Mouse (Mus musculus): ENCODE results near the gene Recql5. TPM values are rescaled to one million over a fixed set of nuclear protein-coding genes. Genes with fewer than 3 reads are reported as not detected.

The Recql5 gene
- polyA plus RNA-seq, 1 experiment from 2014 or later: 21.5 TPM

- no peaks in the 10 kb centered on the region for H3K27me3 ChIP-seq (ENCODE audit: control insufficient read depth, insufficient read depth, low read length)
- H3K4me3 ChIP-seq (ENCODE audit: low read depth, low read length): no peak overlapping the region
- H3K4me1 ChIP-seq (ENCODE audit: control insufficient read depth, insufficient read depth, low read length): 0 out of 2 replicates have a peak, but pooled peaks cover 2% of the 10 kb centered on the region
- ATAC-seq (ENCODE audit: insufficient number of reproducible peaks, low FRiP score, low TSS enrichment, low read depth): no peak
- 75% methylated on average over 6 of the region's 6 CpGs for WGBS
- no peak for DNase-seq (ENCODE audit: low spot score)
- H3K9me3 ChIP-seq (ENCODE audit: control insufficient read depth, low read length): no peaks in the 10 kb centered on the region
- no peak overlapping the region for H3K9ac ChIP-seq (ENCODE audit: low read length)
- peaks cover 4% of the 10 kb centered on the region; the same call in 1 of the 2 replicates for H3K36me3 ChIP-seq (ENCODE audit: control insufficient read depth, insufficient read depth, low read length)
- no peak overlapping the region for H3K27ac ChIP-seq (replicated peaks; ENCODE audit: low read depth, low read length)
- H3K4me2 ChIP-seq (ENCODE audit: low read depth, severe bottlenecking): no peak overlapping the region
These were observed 41.1 kb downstream of the Recql5 start for GRCm38 (mm10) chr11:115892213-115892612.

DNA sequence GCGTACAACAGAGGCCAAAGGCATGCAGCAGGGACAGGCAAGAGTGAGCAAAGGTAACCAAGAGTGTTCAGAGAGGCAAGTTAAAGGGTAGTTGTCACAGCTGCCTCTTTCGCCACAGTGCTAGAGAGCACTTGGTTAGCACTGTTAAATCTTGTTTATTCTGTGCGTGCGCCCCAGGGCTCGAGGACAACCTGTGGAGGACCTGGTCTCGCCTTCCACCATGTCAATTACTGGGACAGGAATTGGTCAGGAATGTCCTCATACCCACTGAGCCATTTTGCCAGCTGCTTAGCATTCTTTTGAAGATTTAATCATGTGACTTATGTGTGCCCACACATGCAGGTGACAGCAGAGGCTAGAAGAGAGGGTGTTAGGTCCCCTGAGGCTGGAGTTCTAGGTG is 44.1 kb downstream of the Recql5 start:
- H3K36me3 ChIP-seq (ENCODE audit: control insufficient read depth, insufficient read depth, low read length): no peaks in the 10 kb centered on the region; the same call in 1 of the 2 replicates
- no peak overlapping the region for H3K4me2 ChIP-seq (ENCODE audit: low read depth, severe bottlenecking)
- ATAC-seq (ENCODE audit: insufficient number of reproducible peaks, low FRiP score, low TSS enrichment, low read depth) (no peak), DNase-seq (ENCODE audit: low spot score) (no peak)
- WGBS: 81% methylated on average over 6 of the region's 6 CpGs
- no peaks in the 10 kb centered on the region for H3K9me3 ChIP-seq (ENCODE audit: control insufficient read depth, low read length)
- no peak overlapping the region for H3K27ac ChIP-seq (replicated peaks; ENCODE audit: low read depth, low read length)
- no peaks in the 10 kb centered on the region for H3K27me3 ChIP-seq (ENCODE audit: control insufficient read depth, insufficient read depth, low read length)
- no peak overlapping the region for H3K4me3 ChIP-seq (ENCODE audit: low read depth, low read length)
- 0 out of 2 replicates have a peak, but pooled peaks cover 2% of the 10 kb centered on the region for H3K4me1 ChIP-seq (ENCODE audit: control insufficient read depth, insufficient read depth, low read length)
- H3K9ac ChIP-seq (ENCODE audit: low read length): no peak overlapping the region

DNA sequence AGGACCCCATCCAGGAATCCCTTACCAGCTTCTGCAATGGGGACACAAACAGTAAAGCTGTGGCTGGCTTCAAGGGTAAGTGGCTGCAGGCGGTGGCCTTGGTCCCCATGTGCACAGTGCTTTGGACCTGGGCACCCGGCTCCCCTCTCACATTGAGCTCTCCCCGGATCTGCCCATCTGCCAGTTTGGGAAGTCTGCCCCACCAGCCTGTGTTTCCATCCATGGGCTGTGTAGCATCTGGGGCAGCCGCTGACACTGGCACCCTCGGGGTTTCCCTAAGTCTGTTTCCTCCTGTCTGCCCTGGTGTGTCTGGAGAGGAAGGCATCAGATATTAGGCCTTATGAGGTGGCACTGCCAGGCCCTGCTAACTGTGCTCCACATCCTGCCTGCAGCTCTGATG is 45.3 kb downstream of the Recql5 start:
- Histone ChIP-seq H3K4me1 (ENCODE audit: control insufficient read depth, insufficient read depth, low read length) (0 out of 2 replicates have a peak, but pooled peaks cover 2% of the 10 kb centered on the region), H3K4me2 (ENCODE audit: low read depth, severe bottlenecking) (no peak overlapping the region), H3K9ac (ENCODE audit: low read length) (no peak overlapping the region), H3K27me3 (ENCODE audit: control insufficient read depth, insufficient read depth, low read length) (peaks cover 1% of the 10 kb centered on the region), H3K27ac (replicated peaks; ENCODE audit: low read depth, low read length) (no peak overlapping the region), H3K9me3 (ENCODE audit: control insufficient read depth, low read length) (no peaks in the 10 kb centered on the region), H3K4me3 (ENCODE audit: low read depth, low read length) (no peak overlapping the region), H3K36me3 (ENCODE audit: control insufficient read depth, insufficient read depth, low read length) (no peaks in the 10 kb centered on the region; the same call in 1 of the 2 replicates)
- no peak for DNase-seq (ENCODE audit: low spot score)
- 82% methylated on average over 5 of the region's 5 CpGs for WGBS
- ATAC-seq (ENCODE audit: insufficient number of reproducible peaks, low FRiP score, low TSS enrichment, low read depth): no peak

GRCm38 (mm10) chr11:115886446-115886845 is 46.8 kb downstream of the Recql5 start:
- H3K27ac ChIP-seq (replicated peaks; ENCODE audit: low read depth, low read length): no peak overlapping the region
- no peaks in the 10 kb centered on the region for H3K36me3 ChIP-seq (ENCODE audit: control insufficient read depth, insufficient read depth, low read length)
- H3K9me3 ChIP-seq (ENCODE audit: control insufficient read depth, low read length): no peaks in the 10 kb centered on the region
- ATAC-seq (ENCODE audit: insufficient number of reproducible peaks, low FRiP score, low TSS enrichment, low read depth) (0 out of 2 replicates have a peak, but pooled peaks have one; percentile 18), DNase-seq (ENCODE audit: low spot score) (no peak)
- peaks cover 10% of the 10 kb centered on the region for H3K27me3 ChIP-seq (ENCODE audit: control insufficient read depth, insufficient read depth, low read length)
- H3K4me2 ChIP-seq (ENCODE audit: low read depth, severe bottlenecking): no peak overlapping the region
- no peak overlapping the region for H3K9ac ChIP-seq (ENCODE audit: low read length)
- WGBS: 89% methylated on average over 11 of the region's 11 CpGs
- no peak overlapping the region for H3K4me3 ChIP-seq (ENCODE audit: low read depth, low read length)
- 0 out of 2 replicates have a peak, but pooled peaks cover 1% of the 10 kb centered on the region for H3K4me1 ChIP-seq (ENCODE audit: control insufficient read depth, insufficient read depth, low read length)

DNA sequence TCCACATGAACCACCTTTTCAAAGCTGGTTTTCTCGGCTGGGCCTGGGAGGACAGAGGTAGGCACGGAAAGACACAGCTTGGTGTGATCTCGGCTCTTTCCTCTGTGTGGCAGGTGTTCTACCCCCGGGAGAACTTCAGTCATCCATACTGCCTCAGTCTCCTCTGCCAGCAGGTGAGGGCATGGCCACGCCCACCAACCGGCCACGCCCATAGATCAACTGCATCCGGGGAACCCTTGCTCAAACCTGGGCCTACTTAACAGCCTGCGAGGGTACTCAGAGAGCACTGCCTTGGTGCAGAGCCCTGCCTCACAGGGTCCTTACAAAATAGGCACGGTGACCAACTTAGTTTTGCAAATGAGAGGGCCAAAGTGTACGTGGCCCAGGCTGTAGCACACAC is 48.0 kb downstream of the Recql5 start:
- Histone ChIP-seq H3K27me3 (ENCODE audit: control insufficient read depth, insufficient read depth, low read length) (peaks cover 10% of the 10 kb centered on the region), H3K9ac (ENCODE audit: low read length) (no peak overlapping the region), H3K9me3 (ENCODE audit: control insufficient read depth, low read length) (no peaks in the 10 kb centered on the region), H3K36me3 (ENCODE audit: control insufficient read depth, insufficient read depth, low read length) (no peaks in the 10 kb centered on the region), H3K4me2 (ENCODE audit: low read depth, severe bottlenecking) (no peak overlapping the region), H3K27ac (replicated peaks; ENCODE audit: low read depth, low read length) (no peak overlapping the region), H3K4me1 (ENCODE audit: control insufficient read depth, insufficient read depth, low read length) (no peaks in the 10 kb centered on the region), H3K4me3 (ENCODE audit: low read depth, low read length) (no peak overlapping the region)
- 75% methylated on average over 11 of the region's 11 CpGs for WGBS
- ATAC-seq (ENCODE audit: insufficient number of reproducible peaks, low FRiP score, low TSS enrichment, low read depth) (no peak), DNase-seq (ENCODE audit: low spot score) (no peak)

DNA sequence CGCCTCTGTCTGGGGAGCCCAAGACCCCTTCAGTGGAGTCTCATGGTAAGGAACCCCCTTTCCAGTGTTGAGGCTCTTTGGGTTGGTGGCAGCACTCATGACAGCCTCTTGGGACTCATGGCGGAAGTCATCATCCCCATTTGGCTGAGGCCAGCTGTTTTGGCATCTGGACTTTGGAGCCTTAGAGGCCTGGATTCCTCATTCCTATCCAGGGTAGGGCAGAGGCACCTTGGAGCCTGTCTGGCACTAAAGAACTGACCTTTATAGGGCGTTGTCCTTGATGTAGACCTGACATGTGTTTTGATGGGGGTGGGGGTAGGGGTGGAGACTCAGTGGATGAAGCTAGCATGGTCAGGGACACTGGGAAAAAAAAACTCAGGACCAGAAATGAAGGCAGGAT is 48.9 kb downstream of the Recql5 start:
- H3K4me2 ChIP-seq (ENCODE audit: low read depth, severe bottlenecking): no peak overlapping the region
- 99% methylated on average over 3 of the region's 3 CpGs for WGBS
- DNase-seq (ENCODE audit: low spot score) (no peak), ATAC-seq (ENCODE audit: insufficient number of reproducible peaks, low FRiP score, low TSS enrichment, low read depth) (no peak)
- H3K27ac ChIP-seq (replicated peaks; ENCODE audit: low read depth, low read length): no peak overlapping the region
- no peak overlapping the region for H3K4me3 ChIP-seq (ENCODE audit: low read depth, low read length)
- H3K4me1 ChIP-seq (ENCODE audit: control insufficient read depth, insufficient read depth, low read length): no peaks in the 10 kb centered on the region
- H3K36me3 ChIP-seq (ENCODE audit: control insufficient read depth, insufficient read depth, low read length): no peaks in the 10 kb centered on the region
- no peaks in the 10 kb centered on the region for H3K9me3 ChIP-seq (ENCODE audit: control insufficient read depth, low read length)
- H3K27me3 ChIP-seq (ENCODE audit: control insufficient read depth, insufficient read depth, low read length): peaks cover 10% of the 10 kb centered on the region
- H3K9ac ChIP-seq (ENCODE audit: low read length): no peak overlapping the region

DNA sequence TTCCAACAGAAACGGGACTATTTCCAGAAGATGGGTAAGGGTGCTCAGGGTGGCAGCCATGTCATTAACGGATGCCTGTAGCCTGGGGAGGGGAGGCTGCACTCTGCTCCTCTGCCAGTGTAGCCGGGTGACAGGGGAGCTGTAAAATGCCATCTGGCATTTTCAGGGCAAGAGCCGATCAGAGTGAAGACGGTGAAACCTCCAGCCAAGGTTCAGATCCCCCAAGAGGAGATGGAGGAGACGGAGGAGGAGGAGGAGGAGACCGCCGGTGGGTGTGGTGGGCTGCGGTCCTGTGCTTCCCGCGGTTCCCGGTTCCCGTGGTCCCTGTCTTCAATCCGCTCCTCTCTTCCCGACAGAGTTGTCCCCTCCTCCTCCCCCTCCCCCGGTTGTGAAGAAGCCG is 50.0 kb downstream of the Recql5 start:
- Histone ChIP-seq H3K4me1 (ENCODE audit: control insufficient read depth, insufficient read depth, low read length) (no peaks in the 10 kb centered on the region), H3K27me3 (ENCODE audit: control insufficient read depth, insufficient read depth, low read length) (peaks cover 10% of the 10 kb centered on the region), H3K9me3 (ENCODE audit: control insufficient read depth, low read length) (no peaks in the 10 kb centered on the region), H3K4me2 (ENCODE audit: low read depth, severe bottlenecking) (no peak overlapping the region), H3K27ac (replicated peaks; ENCODE audit: low read depth, low read length) (no peak overlapping the region), H3K4me3 (ENCODE audit: low read depth, low read length) (no peak overlapping the region), H3K9ac (ENCODE audit: low read length) (no peak overlapping the region), H3K36me3 (ENCODE audit: control insufficient read depth, insufficient read depth, low read length) (no peaks in the 10 kb centered on the region)
- ATAC-seq (ENCODE audit: insufficient number of reproducible peaks, low FRiP score, low TSS enrichment, low read depth) (no peak), DNase-seq (ENCODE audit: low spot score) (no peak)
- 29% methylated on average over 15 of the region's 17 CpGs for WGBS

DNA sequence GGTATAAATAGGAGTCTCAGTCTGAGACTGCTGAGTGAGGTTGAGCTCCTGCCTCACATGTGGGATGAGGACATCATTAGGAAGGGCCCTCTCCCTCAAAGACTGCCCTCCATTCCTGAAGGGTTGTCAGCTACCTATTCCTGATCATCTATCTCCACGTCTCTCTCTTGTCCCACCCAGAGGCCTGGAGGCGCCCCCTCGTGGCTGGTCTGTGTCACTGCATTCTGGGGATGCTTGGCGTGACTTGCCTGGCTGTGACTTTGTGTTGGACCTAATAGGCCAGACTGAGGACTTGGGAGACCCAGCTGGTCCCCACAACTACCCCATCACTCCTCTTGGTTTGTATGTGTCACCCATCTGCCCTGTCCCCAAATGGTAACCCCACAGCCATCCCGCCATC is 52.3 kb downstream of the Recql5 start:
- H3K27me3 ChIP-seq (ENCODE audit: control insufficient read depth, insufficient read depth, low read length): peaks cover 10% of the 10 kb centered on the region
- no peaks in the 10 kb centered on the region for H3K9me3 ChIP-seq (ENCODE audit: control insufficient read depth, low read length)
- peak; percentile 49 for DNase-seq (ENCODE audit: low spot score)
- 22% methylated on average over 5 of the region's 5 CpGs for WGBS
- H3K36me3 ChIP-seq (ENCODE audit: control insufficient read depth, insufficient read depth, low read length): no peaks in the 10 kb centered on the region
- no peak overlapping the region for H3K9ac ChIP-seq (ENCODE audit: low read length)
- no peak overlapping the region for H3K4me2 ChIP-seq (ENCODE audit: low read depth, severe bottlenecking)
- H3K27ac ChIP-seq (replicated peaks; ENCODE audit: low read depth, low read length): no peak overlapping the region
- no peak overlapping the region for H3K4me3 ChIP-seq (ENCODE audit: low read depth, low read length)
- 0 out of 2 replicates have a peak, but pooled peaks cover 3% of the 10 kb centered on the region for H3K4me1 ChIP-seq (ENCODE audit: control insufficient read depth, insufficient read depth, low read length)
- ATAC-seq (ENCODE audit: insufficient number of reproducible peaks, low FRiP score, low TSS enrichment, low read depth): no peak

DNA sequence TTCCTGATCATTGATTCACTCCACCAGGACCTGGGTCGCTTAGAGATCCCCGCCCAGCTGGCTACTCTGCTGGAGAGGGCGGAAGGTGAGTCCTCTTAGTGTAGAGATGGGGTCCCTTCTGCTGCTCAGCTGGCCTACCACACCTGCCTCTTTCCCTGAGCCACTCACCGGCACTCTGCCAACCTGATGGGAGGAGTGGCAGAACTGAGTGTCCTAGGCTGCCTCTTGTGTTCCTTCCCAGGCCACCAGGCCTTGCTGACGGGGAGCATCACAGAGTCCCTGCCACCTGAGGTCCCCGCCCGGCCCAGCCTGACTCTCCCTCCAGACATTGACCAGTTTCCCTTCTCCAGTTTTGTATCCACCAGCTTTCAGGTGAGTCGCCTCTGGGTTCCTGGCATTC is 55.2 kb downstream of the Recql5 start:
- no peaks in the 10 kb centered on the region for H3K36me3 ChIP-seq (ENCODE audit: control insufficient read depth, insufficient read depth, low read length)
- H3K4me2 ChIP-seq (ENCODE audit: low read depth, severe bottlenecking): no peak overlapping the region
- 77% methylated on average over 8 of the region's 8 CpGs for WGBS
- H3K27ac ChIP-seq (replicated peaks; ENCODE audit: low read depth, low read length): no peak overlapping the region
- no peak for DNase-seq (ENCODE audit: low spot score)
- peaks cover 9% of the 10 kb centered on the region for H3K27me3 ChIP-seq (ENCODE audit: control insufficient read depth, insufficient read depth, low read length)
- H3K4me1 ChIP-seq (ENCODE audit: control insufficient read depth, insufficient read depth, low read length): 0 out of 2 replicates have a peak, but pooled peaks cover 3% of the 10 kb centered on the region
- no peaks in the 10 kb centered on the region for H3K9me3 ChIP-seq (ENCODE audit: control insufficient read depth, low read length)
- H3K9ac ChIP-seq (ENCODE audit: low read length): no peak overlapping the region
- H3K4me3 ChIP-seq (ENCODE audit: low read depth, low read length): no peak overlapping the region
- ATAC-seq (ENCODE audit: insufficient number of reproducible peaks, low FRiP score, low TSS enrichment, low read depth): no peak

All from limb, embryonic 11.5 days (tissue).